Mouse (Mus musculus): ENCODE results near the gene Havcr2.
"Not testable (repeated sequence)": the region's sequence is repeated elsewhere in the genome, so short reads cannot be mapped to it uniquely, and the experiment has no call there.

Gene Havcr2

GRCm38 (mm10) chr11:46454453-46455045 lies at the start of gene Havcr2:
TSS of gene Havcr2 (plus strand) at chr11:46454935.
- DNase-seq, result no peak

DNA sequence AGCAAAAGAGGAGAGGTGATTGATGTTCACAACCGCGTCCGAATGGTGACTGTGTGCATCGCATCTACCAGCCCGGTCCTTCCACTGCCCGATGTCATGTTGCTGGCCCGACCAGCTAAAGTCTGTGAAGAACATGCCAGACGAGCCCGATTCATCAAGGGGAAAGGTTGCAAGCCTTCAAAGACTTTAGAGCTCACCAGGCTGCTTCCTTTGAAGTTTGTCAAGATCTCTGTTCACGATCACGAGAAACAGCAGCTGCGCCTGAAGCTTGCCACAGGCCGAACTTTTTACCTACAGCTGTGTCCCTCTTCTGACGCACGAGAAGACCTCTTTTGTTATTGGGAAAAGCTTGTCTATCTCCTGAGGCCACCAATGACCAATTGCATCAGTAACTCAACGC lies 49.7 kb upstream of the Havcr2 start:
- DNase-seq, result no peak

DNA sequence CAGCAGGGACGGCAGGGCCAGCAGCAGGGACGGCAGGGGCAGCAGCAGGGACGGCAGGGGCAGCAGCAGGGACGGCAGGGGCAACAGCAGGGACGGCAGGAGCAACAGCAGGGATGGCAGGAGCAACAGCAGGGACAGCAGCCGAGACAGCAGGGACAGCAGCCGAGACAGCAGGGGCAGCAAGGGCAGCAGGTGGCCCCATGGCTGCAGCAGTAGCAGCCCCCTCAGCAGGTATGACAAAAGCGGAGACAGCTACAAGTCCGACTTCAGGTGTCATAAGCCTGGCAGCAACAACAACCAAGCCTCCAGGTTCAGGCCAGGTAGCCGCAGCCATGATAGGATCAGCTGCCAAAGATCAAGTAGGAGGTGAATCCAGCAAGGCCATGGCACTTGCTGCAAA lies 48.0 kb upstream of the Havcr2 start:
- peak; percentile 31 to 35 for DNase-seq

DNA sequence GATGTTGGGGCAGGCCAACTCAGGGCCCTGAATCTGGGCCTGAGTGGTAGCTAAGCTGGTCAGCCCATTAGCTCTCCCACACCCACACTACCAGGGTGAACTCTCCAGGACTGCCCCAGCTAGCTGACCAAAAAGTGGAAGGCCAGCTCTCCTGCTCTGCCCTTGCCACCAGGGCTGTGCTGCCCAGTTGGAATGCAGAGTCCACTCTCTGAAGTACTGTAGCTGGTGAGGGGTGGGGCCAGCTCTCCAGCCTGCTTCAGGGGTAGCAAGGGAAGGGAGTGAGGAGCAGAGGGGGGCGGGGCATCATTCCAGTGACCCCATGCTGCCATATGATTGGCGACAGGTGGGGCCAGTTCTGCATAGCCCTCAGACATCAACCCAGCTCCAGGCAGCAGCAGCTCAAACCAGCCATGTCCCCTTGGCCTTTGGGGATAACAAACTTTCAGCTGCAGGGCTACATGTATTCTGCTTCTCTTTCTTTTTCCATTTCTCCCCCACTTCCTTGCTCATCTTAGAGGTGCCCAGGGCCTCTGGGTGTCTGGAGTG lies 44.6 kb upstream of the Havcr2 start:
- DNase-seq, result no peak

GRCm38 (mm10) chr11:46418438-46418837 lies 36.3 kb upstream of the Havcr2 start:
- no peak for DNase-seq

DNA sequence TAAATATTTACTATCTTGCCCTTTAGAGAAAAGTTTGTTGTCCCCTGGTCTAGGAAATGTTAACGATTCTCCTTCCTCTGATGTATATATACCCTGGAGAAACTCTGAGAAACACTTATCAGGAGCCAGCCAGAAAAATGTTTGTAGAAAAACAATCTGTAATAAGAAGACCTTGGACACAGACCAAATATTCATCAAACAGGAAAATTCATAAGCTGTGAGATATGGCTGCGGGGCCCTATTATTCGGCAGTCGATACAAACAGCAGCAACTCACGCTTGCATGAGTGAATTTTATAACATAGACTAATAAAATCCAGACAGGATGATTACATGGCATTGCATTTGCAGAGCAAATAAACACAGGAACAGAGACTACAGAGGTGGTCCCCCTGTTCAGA lies 35.9 kb upstream of the Havcr2 start:
- no peak for DNase-seq

GRCm38 (mm10) chr11:46421086-46421888 lies 33.4 kb upstream of the Havcr2 start:
- DNase-seq, result no peak

DNA sequence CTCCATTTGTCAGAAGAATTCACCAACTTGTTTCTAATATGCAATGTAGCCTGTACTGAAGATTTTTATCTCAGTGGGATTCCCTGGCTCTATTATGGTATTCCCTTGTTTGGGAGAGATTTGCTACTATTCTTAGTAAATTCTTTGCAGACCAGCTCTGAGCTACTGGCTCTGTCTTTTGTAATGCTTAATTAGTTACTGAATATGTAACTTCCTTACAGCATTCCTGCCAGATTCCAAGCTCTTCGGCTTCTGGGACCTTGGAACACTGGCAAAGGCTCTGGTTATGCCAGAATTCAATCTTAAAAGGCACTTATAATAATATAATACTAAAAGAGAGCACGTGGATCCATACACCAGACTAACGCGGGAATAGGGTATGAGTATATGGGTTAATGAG lies 26.6 kb upstream of the Havcr2 start:
- not testable (repeated sequence) for DNase-seq

GRCm38 (mm10) chr11:46430123-46430522 lies 24.6 kb upstream of the Havcr2 start:
- no peak for DNase-seq

DNA sequence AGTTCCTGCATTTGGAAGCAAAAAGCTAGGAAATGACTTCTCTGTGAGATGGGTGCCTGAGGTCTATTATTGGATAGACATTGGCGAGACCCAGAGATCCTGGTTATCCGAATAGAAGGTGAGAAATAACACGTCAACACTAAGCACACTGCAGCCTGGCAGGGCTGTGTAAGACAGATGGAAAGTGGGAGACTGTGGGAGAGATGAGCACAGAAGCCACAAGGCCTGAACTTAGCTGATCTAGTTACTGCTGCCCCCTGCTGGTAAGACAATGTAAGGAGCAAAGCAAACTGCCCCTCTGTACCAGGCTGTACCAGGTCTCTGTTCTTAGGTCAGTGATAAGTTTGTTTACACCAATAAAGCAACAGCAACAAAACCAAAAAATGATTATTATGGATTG lies 23.6 kb upstream of the Havcr2 start:
- peak; percentile 75 to 90 for DNase-seq

- DNase-seq, result no peak
Observed at GRCm38 (mm10) chr11:46435363-46435762, 19.4 kb upstream of the Havcr2 start.

DNA sequence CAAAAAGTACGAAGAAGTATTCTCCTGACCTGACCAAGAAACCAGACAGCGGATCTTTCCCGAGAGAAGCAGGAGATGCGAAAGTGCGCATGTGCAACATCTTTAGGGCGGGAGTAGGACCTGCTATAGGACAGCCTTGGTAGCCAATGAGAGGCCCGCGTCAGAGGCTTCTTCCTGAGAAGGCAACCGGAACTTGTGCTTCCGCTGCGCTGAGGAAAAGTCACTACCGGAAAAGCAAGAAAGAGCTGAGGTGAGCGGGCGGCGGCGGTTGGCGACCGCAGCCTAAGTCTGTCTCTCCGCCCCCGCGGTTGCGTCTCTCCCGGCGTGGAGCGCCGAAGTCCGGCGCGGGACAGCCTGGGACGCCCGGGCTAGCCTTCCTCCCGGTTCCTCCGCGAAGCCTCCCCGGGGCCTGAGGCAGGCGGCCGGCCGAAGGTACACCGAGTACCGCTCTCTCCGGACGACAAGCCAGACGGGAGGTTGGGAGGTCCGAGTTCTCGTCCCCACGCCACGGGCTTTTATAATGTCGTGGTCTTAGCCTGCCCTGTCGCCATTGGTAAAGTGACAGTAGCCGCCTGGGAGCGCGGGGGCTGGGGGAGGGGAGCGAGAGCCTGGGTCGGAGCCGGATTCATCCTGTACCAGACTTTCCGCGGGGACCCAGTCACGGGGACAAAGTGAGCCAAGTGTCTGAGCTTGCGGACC lies 17.8 kb upstream of the Havcr2 start, which contains the start of gene Med7:
TSS of gene Med7 (plus strand) at position 166 of the 699 bp plus-strand sequence.
- DNase-seq, result peak; percentile 91 to 95

DNA sequence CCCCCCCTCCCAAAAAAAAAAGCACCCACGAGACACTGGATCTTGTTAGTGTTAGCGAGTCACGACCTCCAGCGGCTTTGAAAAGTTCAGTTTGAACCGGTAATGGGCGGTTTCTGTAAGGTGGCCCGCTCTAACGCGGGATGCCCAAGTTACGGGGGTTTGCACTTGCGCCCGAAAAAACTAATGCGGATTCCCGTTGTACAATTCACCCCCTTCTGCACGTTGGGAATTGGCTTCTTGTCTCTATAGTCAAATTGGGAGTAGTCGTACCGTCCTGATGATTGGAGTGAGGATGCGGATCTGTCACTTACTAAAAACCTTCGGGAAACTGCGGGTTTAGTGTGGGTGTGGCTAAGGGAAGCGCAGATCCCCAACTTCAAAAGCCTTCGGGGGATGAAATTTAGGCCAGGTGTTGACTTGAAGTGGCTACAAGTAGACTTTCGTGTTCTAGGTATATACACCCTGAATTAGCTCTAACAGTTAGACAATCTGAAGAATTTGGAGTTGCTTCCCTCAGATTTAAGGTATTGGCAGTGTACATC lies 17.2 kb upstream of the Havcr2 start:
- DNase-seq, result no peak

GRCm38 (mm10) chr11:46439005-46439543 lies 15.7 kb upstream of the Havcr2 start:
- no peak for DNase-seq

DNA sequence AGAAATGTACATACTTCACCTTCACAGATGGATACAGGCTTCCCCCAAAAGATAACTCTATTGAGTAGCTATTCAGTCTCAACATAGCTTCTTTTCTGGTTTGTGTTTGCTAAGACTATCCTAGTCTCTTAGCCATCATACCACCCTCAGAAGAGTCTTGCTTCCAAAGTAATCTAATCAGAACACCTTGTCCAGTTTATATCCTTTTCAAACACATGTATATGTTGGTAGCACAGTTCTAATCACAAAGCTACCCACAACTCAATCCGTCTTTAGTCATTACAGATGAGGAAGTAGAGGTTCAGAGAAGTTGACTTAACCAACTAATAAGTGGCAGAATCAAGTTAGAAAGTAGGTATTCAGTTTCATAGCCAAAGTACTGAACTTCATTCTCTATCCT lies 13.0 kb upstream of the Havcr2 start:
- no peak for DNase-seq

- no peak for DNase-seq
Observed at GRCm38 (mm10) chr11:46443152-46443551, 11.6 kb upstream of the Havcr2 start.

DNA sequence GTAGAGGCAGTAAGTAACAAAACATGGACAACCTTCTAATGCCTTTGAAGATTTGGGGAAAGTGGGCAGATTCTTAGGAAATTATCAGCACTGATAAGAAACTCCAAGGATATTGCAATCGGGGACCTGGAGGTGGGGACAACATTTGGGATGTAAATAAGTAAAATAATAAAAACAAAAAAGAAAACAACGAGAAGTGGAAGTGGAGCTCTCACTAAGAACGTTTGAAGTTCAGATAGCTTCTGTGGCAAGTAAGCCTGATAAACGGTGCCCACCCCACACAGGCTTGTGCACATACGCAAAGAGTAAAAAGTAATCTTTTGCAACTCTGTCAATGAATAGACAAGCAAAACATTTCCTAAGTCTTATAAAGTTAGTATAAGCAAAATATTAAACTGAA lies 10.8 kb upstream of the Havcr2 start:
- no peak for DNase-seq

DNA sequence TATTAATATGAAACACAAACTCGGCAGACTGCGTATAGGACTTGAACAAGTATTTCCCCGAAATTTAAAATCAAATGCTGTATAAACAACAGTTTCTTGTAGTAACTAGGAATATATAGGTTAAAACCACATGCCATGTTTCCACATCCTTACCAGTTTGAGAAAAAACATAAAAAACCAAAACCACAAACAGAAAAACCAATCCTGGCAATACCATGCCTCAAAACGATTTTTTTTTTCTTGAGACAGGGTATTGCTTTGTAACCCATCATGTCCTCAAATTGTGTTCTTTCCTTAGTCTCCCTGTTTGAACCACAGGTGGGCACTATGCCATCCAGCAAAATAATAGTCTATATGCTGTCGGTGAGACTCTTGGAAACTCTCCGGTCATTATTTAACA lies 8.6 kb upstream of the Havcr2 start:
- no peak for DNase-seq

GRCm38 (mm10) chr11:46447644-46448484 lies 6.9 kb upstream of the Havcr2 start:
- DNase-seq, result no peak

DNA sequence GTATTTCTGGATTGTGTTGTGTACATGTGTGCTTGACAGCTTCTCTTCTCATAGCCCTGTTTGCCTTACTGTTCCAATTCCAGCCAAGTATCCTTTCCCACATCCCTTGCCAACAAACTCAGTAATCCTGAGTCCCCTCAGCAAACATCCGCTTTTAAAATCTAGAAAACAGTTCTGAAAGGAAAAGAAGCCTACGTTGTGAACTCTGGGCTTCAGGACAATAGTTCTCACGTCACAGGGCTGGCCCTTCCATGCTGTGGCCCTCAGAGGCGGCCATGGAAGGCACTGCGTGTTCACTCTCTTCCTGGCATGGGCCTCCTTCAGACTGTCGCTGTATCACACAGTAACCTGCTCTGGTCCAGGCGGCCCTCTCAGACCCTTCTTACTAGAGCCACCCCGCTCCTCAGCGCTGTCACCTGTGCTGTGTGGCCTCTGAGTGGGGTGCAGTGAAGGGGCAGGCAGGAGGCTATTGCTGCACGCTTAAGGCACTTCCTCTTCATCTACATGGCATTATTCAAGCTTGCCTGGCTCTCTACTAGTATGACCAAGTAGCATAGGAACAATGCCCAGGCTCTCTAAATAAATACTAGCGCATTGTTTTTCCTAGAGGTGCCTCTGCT lies 5.2 kb upstream of the Havcr2 start:
- no peak for DNase-seq

GRCm38 (mm10) chr11:46459960-46460359 lies 5.2 kb downstream of the Havcr2 start:
- DNase-seq, result no peak

- no peak for DNase-seq
Observed at GRCm38 (mm10) chr11:46461362-46461761, 6.6 kb downstream of the Havcr2 start.

Data from cerebellum, postnatal 25 days (tissue).